ENCODE assay signal across 12 mouse cellular contexts in genomic region chr3:65976296-65976695, GRCm38 (mm10). TPM values are rescaled to one million over a fixed set of nuclear protein-coding genes. Genes with fewer than 3 reads are reported as not detected.
DNase-seq lines count a peak whose midpoint lies in the region; ATAC-seq and TF ChIP-seq lines count a peak whose summit lies in the region.
"Had no signal": no experiment of that assay in that cellular context is flagged by ENCODE, and none has a peak within 500 bp of the region (broad histone marks: within the 10 kb centered on the region; RNA-seq: fewer than 3 reads in every experiment).

No protein-coding gene starts in this region.

- ATAC-seq in hindbrain, embryonic 14.5 days (ENCODE audit: low FRiP score) = no peak
- no peak for ATAC-seq in hindbrain, embryonic 11.5 days (ENCODE audit: low FRiP score)
- no peak for ATAC-seq in midbrain, embryonic 12.5 days (ENCODE audit: low FRiP score, low read depth)
- no peak for ATAC-seq in midbrain, postnatal 0 days (ENCODE audit: low FRiP score)

- no peak overlapping the region for H3K4me3 ChIP-seq in gastrocnemius, adult 2 months
- H3K4me3 ChIP-seq in hindbrain, embryonic 14.5 days (replicated peaks; ENCODE audit: low read length) = no peak overlapping the region
- H3K4me3 ChIP-seq in hindbrain, embryonic 11.5 days (ENCODE audit: low read depth, low read length) = no peak overlapping the region
- no peak overlapping the region for H3K4me3 ChIP-seq in midbrain, embryonic 12.5 days
- no peak overlapping the region for H3K4me3 ChIP-seq in midbrain, postnatal 0 days (ENCODE audit: low read depth, low read length)
- no peak overlapping the region for H3K4me3 ChIP-seq in macrophage (ENCODE audit: inconsistent target)

- H3K36me3 ChIP-seq in hindbrain, embryonic 14.5 days (replicated peaks; ENCODE audit: control insufficient read depth, insufficient read depth) = no peaks in the 10 kb centered on the region
- no peaks in the 10 kb centered on the region for H3K36me3 ChIP-seq in hindbrain, embryonic 11.5 days (ENCODE audit: control insufficient read depth, insufficient read depth, low read length)
- no peaks in the 10 kb centered on the region for H3K36me3 ChIP-seq in midbrain, embryonic 12.5 days
- H3K36me3 ChIP-seq in midbrain, postnatal 0 days (ENCODE audit: insufficient read depth, low read length) = no peaks in the 10 kb centered on the region
- no peaks in the 10 kb centered on the region for H3K36me3 ChIP-seq in macrophage (ENCODE audit: inconsistent target)

- no peak overlapping the region for H3K4me2 ChIP-seq in hindbrain, embryonic 14.5 days (replicated peaks)
- H3K4me2 ChIP-seq in hindbrain, embryonic 11.5 days (replicated peaks; ENCODE audit: low read depth, low read length) = no peak overlapping the region
- no peak overlapping the region for H3K4me2 ChIP-seq in midbrain, embryonic 12.5 days (replicated peaks)
- no peak overlapping the region for H3K4me2 ChIP-seq in midbrain, postnatal 0 days (ENCODE audit: low read depth, low read length, poor library complexity, severe bottlenecking)

- H3K9me3 ChIP-seq in hindbrain, embryonic 14.5 days (ENCODE audit: control insufficient read depth, low read length) = no peaks in the 10 kb centered on the region
- H3K9me3 ChIP-seq in hindbrain, embryonic 11.5 days (ENCODE audit: control insufficient read depth, low read length) = no peaks in the 10 kb centered on the region
- H3K9me3 ChIP-seq in midbrain, embryonic 12.5 days = no peaks in the 10 kb centered on the region
- no peaks in the 10 kb centered on the region for H3K9me3 ChIP-seq in midbrain, postnatal 0 days (ENCODE audit: low read length)

- intact Hi-C loops in gastrocnemius, adult 2 months (cut with DNase I) = no loop called here

- peak overlapping the region; percentile 96 for H3K27ac ChIP-seq in gastrocnemius, adult 2 months
- H3K27ac ChIP-seq in hindbrain, embryonic 14.5 days = 0 out of 2 replicates have a peak overlapping the region, but pooled peaks have one; percentile 98
- no peak overlapping the region for H3K27ac ChIP-seq in hindbrain, embryonic 11.5 days (ENCODE audit: low read depth, low read length)
- H3K27ac ChIP-seq in midbrain, embryonic 12.5 days (replicated peaks) = peak overlapping the region; percentile 99; the same call in 1 of the 2 replicates
- no peak overlapping the region for H3K27ac ChIP-seq in midbrain, postnatal 0 days (ENCODE audit: low read depth, low read length)
- H3K27ac ChIP-seq in macrophage = 0 out of 2 replicates have a peak overlapping the region, but pooled peaks have one; percentile 10
- H3K27ac ChIP-seq: liver, embryonic 14.5 days had no signal

- TF ChIP-seq CTCF in gastrocnemius, adult 2 months (IDR thresholded peaks at IDR 0.05) = no peak
- TF ChIP-seq CTCF in midbrain, postnatal 0 days (IDR thresholded peaks at IDR 0.05) = no peak

- no peak overlapping the region for H3K9ac ChIP-seq in hindbrain, embryonic 14.5 days
- H3K9ac ChIP-seq in hindbrain, embryonic 11.5 days (ENCODE audit: low read depth, low read length) = no peak overlapping the region
- H3K9ac ChIP-seq in midbrain, embryonic 12.5 days (replicated peaks) = no peak overlapping the region
- no peak overlapping the region for H3K9ac ChIP-seq in midbrain, postnatal 0 days (replicated peaks; ENCODE audit: low read length, poor library complexity, severe bottlenecking)
- H3K9ac ChIP-seq: liver, embryonic 14.5 days had no signal

- no peaks in the 10 kb centered on the region for H3K27me3 ChIP-seq in hindbrain, embryonic 14.5 days (ENCODE audit: control insufficient read depth, insufficient read depth, low read length)
- no peaks in the 10 kb centered on the region for H3K27me3 ChIP-seq in hindbrain, embryonic 11.5 days (ENCODE audit: control insufficient read depth, insufficient read depth, low read length)
- H3K27me3 ChIP-seq in midbrain, embryonic 12.5 days = no peaks in the 10 kb centered on the region
- H3K27me3 ChIP-seq in midbrain, postnatal 0 days (ENCODE audit: insufficient read depth, low read length) = no peaks in the 10 kb centered on the region

- WGBS in hindbrain, embryonic 14.5 days = 54% methylated on average over 3 of the region's 3 CpGs
- WGBS in hindbrain, embryonic 11.5 days = 39% methylated on average over 3 of the region's 3 CpGs
- 61% methylated on average over 3 of the region's 3 CpGs for WGBS in midbrain, embryonic 12.5 days
- 55% methylated on average over 3 of the region's 3 CpGs for WGBS in midbrain, postnatal 0 days
- 97% methylated on average over 3 of the region's 3 CpGs for WGBS in macrophage (ENCODE audit: missing documents)

- no peaks in the 10 kb centered on the region for H3K79me2 ChIP-seq in macrophage (ENCODE audit: inconsistent target)

- H3K4me1 ChIP-seq in hindbrain, embryonic 14.5 days (replicated peaks; ENCODE audit: control insufficient read depth, insufficient read depth, low read length) = peaks cover 7% of the 10 kb centered on the region; the same call in 1 of the 2 replicates
- H3K4me1 ChIP-seq in hindbrain, embryonic 11.5 days (replicated peaks; ENCODE audit: control insufficient read depth, insufficient read depth, low read length) = no peaks in the 10 kb centered on the region; the same call in 1 of the 2 replicates
- H3K4me1 ChIP-seq in midbrain, embryonic 12.5 days = peaks cover 23% of the 10 kb centered on the region
- H3K4me1 ChIP-seq in midbrain, postnatal 0 days (ENCODE audit: insufficient read depth, low read length) = 0 out of 2 replicates have a peak, but pooled peaks cover 2% of the 10 kb centered on the region

- DNase-seq in gastrocnemius, adult 2 months = no peak
- no peak for DNase-seq in gastrocnemius, postnatal 4 days (ENCODE audit: low spot score in 2 of 2)
- no peak for DNase-seq in hindbrain, embryonic 14.5 days (ENCODE audit: low spot score)
- DNase-seq in hindbrain, embryonic 11.5 days (ENCODE audit: low spot score) = no peak
- DNase-seq in midbrain, postnatal 0 days (ENCODE audit: low spot score) = no peak
- DNase-seq in adrenal gland, adult 18-20 months (ENCODE audit: low spot score in 2 of 2) = no peak
- DNase-seq: cerebellum, adult 2 months; kidney, adult 9 months; right cerebral cortex, postnatal 14 days had no signal

RNA-seq across cellular contexts. Expression of gene Ccnl1, which starts 18.2 kb away (rescaled TPM):
- 10 to 100 TPM; 15.5 to 19.0 TPM for total RNA-seq in gastrocnemius, adult 2 months (2021)
- total RNA-seq in gastrocnemius, postnatal 4 days (2021) = 10 to 100 TPM; 35.7 to 54.3 TPM
- 73.5 and 77.1 TPM in 2 replicates for polyA plus RNA-seq in hindbrain, embryonic 14.5 days (2014; fragmentation: Nextera tagmentation; extraction: Ambion mirVana)
- 121 and 124 TPM in 2 replicates for polyA plus RNA-seq in hindbrain, embryonic 11.5 days (2014; fragmentation: Nextera tagmentation; extraction: Ambion mirVana)
- polyA plus RNA-seq in midbrain, embryonic 12.5 days (2016; fragmentation: Nextera tagmentation; extraction: Ambion mirVana) = 122 and 125 TPM in 2 replicates
- total RNA-seq in midbrain, postnatal 0 days (2014; rRNA removed) = 38.7 and 60.3 TPM in 2 replicates
- 52.2 and 58.4 TPM in 2 replicates for polyA plus RNA-seq in midbrain, postnatal 0 days (2015; fragmentation: Nextera tagmentation; extraction: Ambion mirVana)
- total RNA-seq in macrophage (2018; cell fraction: chromatin; rRNA removed) = 1,000 to 10,000 TPM in 21 of 26 experiments, 100 to 1,000 TPM in 5; 862 to 4,016 (median 1,637) TPM
- 100 to 1,000 TPM in 3 of 26 experiments, 10 to 100 TPM in 23; 25.5 to 128 (median 65.5) TPM for total RNA-seq in macrophage (2018; cell fraction: cytosol; rRNA removed)
- total RNA-seq in macrophage (2018; cell fraction: nucleus; rRNA removed) = 1,000 to 10,000 TPM in 12 of 26 experiments, 100 to 1,000 TPM in 14; 362 to 2,858 (median 990) TPM
- polyA plus RNA-seq in macrophage (2018) = 45.8 to 98.1 TPM (median 64.9 TPM) in 3 replicates
- total RNA-seq in adrenal gland, adult 18-20 months (2021) = 100 to 1,000 TPM in 1 of 2 experiments, 10 to 100 TPM in 1; 89.0 to 102 TPM

Comparison
In these comparisons a context has a peak if more than half of its experiments do, and no peak if none do; other contexts are left out.
1. H3K27ac ChIP-seq: peak in gastrocnemius, adult 2 months (single experiment), hindbrain, embryonic 14.5 days (single experiment), midbrain, embryonic 12.5 days (single experiment) and macrophage (single experiment); none in hindbrain, embryonic 11.5 days (single experiment) and midbrain, postnatal 0 days (single experiment).